Mouse (Mus musculus) heart, embryonic 13.5 days (tissue): ENCODE results near the gene Srsf7. TPM values are rescaled to one million over a fixed set of nuclear protein-coding genes. Genes with fewer than 3 reads are reported as not detected.
A peak's percentile ranks its signal among the peaks of the same experiment; 100 is the strongest.
"Not testable (repeated sequence)": the region's sequence is repeated elsewhere in the genome, so short reads cannot be mapped to it uniquely, and the experiment has no call there.

Experiments
- ATAC-seq: fragments of 200-750 bp; cut with Nextera tagmentation; 2 replicates; pipeline ENCODE4 v1.8.0; 2017; ENCODE audit warnings: moderate TSS enrichment; ENCODE audit not compliant: insufficient number of reproducible peaks, low FRiP score, low TSS enrichment; ENCODE audit errors: extremely low read depth
- H3K27ac ChIP-seq: fragments of 300-500 bp; sonication (generic); replicated peaks from 2 replicates; pipeline ENCODE4 v1.5.1; 2015; ENCODE audit warnings: moderate library complexity, mild to moderate bottlenecking, inconsistent platforms
- H3K27me3 ChIP-seq: fragments of 300-500 bp; sonication (generic); replicated peaks from 2 replicates; pipeline ENCODE4 v1.6.1; 2015; ENCODE audit warnings: mild to moderate bottlenecking, inconsistent platforms
- H3K36me3 ChIP-seq: fragments of 300-500 bp; sonication (generic); 2 replicates; pipeline ENCODE4 v1.6.1; 2015; ENCODE audit warnings: mild to moderate bottlenecking, inconsistent platforms
- H3K4me1 ChIP-seq: fragments of 300-500 bp; sonication (generic); 2 replicates; pipeline ENCODE4 v1.6.1; 2015; ENCODE audit warnings: inconsistent platforms
- H3K4me2 ChIP-seq: fragments of 300-500 bp; sonication (generic); 2 replicates; pipeline ENCODE4 v1.6.1; 2015; ENCODE audit warnings: inconsistent platforms, mild to moderate bottlenecking, moderate library complexity
- H3K4me3 ChIP-seq: fragments of 300-500 bp; sonication (generic); 2 replicates; pipeline ENCODE4 v1.5.1; 2015; ENCODE audit warnings: moderate library complexity, mild to moderate bottlenecking, inconsistent platforms
- H3K9ac ChIP-seq: fragments of 300-500 bp; sonication (generic); 2 replicates; pipeline ENCODE4 v1.6.1; 2015; ENCODE audit warnings: inconsistent platforms, mild to moderate bottlenecking, moderate library complexity
- H3K9me3 ChIP-seq: fragments of 300-500 bp; sonication (generic); 2 replicates; pipeline ENCODE4 v1.6.1; 2016; ENCODE audit warnings: inconsistent platforms
- WGBS: fragments of 180-500 bp; shearing (Covaris S2); methylation state at CpG from one replicate; pipeline ENCODE4 v1.1.7; 2015; ENCODE audit warnings: mixed read lengths; 5-methylcytosine and 5-hydroxymethylcytosine counted together
- polyA plus RNA-seq: library from polyadenylated mRNA; unstranded; fragments of >200 nt; fragmentation: Nextera tagmentation; extraction: Ambion mirVana; gene quantifications from 2 replicates; pipeline ENCODE4 v1.2.1, GENCODE M21; 2015

The Srsf7 gene
- polyA plus RNA-seq, 1 experiment from 2014 or later = 297 TPM

DNA sequence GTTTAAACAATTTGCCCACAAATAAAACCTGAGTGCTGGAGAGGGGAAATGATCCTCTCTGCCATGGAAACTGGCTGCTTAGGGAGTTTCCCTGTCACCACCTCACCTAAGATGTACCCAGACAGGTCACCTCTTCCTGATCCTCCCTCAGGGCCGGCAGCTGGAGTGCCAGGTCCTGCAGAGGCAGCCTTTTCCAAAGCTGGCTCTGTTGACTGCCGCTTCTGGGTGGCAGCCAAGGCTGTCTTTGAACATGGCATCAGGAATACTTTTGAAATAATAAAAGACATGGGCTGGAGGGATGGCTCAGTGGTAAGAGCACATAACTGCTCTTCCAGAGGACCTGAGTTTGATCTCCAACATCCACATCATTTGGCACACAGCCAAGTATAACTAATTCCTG, 22.3 kb upstream of the Srsf7 start:
- no peak overlapping the region for H3K27ac ChIP-seq
- ATAC-seq = no peak
- peaks cover 5% of the 10 kb centered on the region for H3K4me1 ChIP-seq
- H3K9me3 ChIP-seq = no peaks in the 10 kb centered on the region
- no peak overlapping the region for H3K4me3 ChIP-seq
- no peaks in the 10 kb centered on the region for H3K27me3 ChIP-seq
- H3K4me2 ChIP-seq = no peak overlapping the region
- 79% methylated on average over 2 of the region's 2 CpGs for WGBS
- H3K9ac ChIP-seq = no peak overlapping the region
- peaks cover 20% of the 10 kb centered on the region for H3K36me3 ChIP-seq

DNA sequence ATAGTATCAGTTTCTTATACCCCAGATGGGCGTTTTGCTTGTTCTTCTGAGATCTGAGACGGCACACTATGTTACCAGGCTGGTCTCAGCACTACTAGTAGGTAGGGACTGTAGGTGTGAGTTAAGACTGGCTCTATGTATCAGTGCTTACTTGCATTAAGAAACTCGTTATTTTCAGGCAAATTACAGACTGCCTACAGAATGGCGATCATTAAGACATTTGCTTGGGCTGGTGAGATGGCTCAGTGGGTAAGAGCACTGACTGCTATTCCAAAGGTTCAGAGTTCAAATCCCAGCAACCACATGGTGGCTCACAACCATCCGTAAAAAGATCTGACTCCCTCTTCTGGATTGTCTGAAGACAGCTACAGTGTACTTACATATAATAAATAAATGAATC, 18.0 kb upstream of the Srsf7 start:
- Histone ChIP-seq H3K4me2 (peak overlapping the region; percentile 73), H3K4me3 (peak overlapping the region; percentile 63), H3K27ac (peak overlapping the region; percentile 86), H3K36me3 (peaks cover 17% of the 10 kb centered on the region), H3K4me1 (peaks cover 13% of the 10 kb centered on the region), H3K9ac (peak overlapping the region; percentile 82)
- H3K27me3 ChIP-seq, H3K9me3 ChIP-seq, ATAC-seq: not testable (repeated sequence)
- 43% methylated on average over 5 of the region's 5 CpGs for WGBS

- Histone ChIP-seq H3K9ac (peak within 1 kb of the TSS; percentile 82), H3K4me1 (peaks cover 16% of the 10 kb centered on the region), H3K9me3 (no peaks in the 10 kb centered on the region), H3K27me3 (no peaks in the 10 kb centered on the region), H3K36me3 (peaks cover 17% of the 10 kb centered on the region), H3K4me2 (peak within 1 kb of the TSS; percentile 73), H3K4me3 (peak within 1 kb of the TSS; percentile 63), H3K27ac (peak within 1 kb of the TSS; percentile 86)
- peak; percentile 90 for ATAC-seq
- under 1% methylated on average over 33 of the region's 33 CpGs for WGBS
Measured at GRCm38 (mm10) chr17:80224326-80225116, 17.4 kb upstream of the Srsf7 start, which contains the start of gene Gemin6. Gene Gemin6, plus strand, starts transcription at chr17:80224441.

DNA sequence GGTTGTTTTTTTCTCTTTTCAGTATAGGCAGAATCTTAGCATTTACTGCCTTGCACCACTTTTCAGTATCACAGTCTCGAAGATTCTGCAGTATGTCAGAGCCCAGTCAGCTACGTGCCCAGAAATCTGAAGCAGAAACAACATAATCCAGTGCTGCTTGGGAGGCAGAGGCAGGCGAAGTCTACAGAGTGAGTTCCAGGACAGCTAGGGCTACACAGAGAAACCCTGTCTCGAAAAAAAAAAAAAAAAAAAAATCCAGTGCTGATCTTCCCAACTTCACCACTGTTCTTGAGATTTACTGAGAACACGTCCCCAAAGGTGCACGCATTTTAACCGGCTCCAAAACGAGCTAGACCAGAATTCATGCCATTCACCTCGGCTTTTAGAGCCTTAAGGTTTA, 16.7 kb upstream of the Srsf7 start:
- ATAC-seq = no peak
- H3K4me1 ChIP-seq = peaks cover 16% of the 10 kb centered on the region
- H3K4me3 ChIP-seq = peak overlapping the region; percentile 63
- H3K4me2 ChIP-seq = peak overlapping the region; percentile 73
- peak overlapping the region; percentile 86 for H3K27ac ChIP-seq
- WGBS = 4% methylated on average over 9 of the region's 9 CpGs
- peaks cover 11% of the 10 kb centered on the region; the same call in 1 of the 2 replicates for H3K36me3 ChIP-seq
- peak overlapping the region; percentile 82 for H3K9ac ChIP-seq
- H3K27me3 ChIP-seq = no peaks in the 10 kb centered on the region
- H3K9me3 ChIP-seq = no peaks in the 10 kb centered on the region

GRCm38 (mm10) chr17:80221890-80222628, 15.0 kb upstream of the Srsf7 start:
- H3K9ac ChIP-seq = no peak overlapping the region
- no peaks in the 10 kb centered on the region for H3K9me3 ChIP-seq
- WGBS = 46% methylated on average over 3 of the region's 3 CpGs
- ATAC-seq = no peak
- H3K27me3 ChIP-seq = no peaks in the 10 kb centered on the region
- H3K27ac ChIP-seq = no peak overlapping the region
- H3K36me3 ChIP-seq = no peaks in the 10 kb centered on the region
- H3K4me3 ChIP-seq = no peak overlapping the region
- H3K4me1 ChIP-seq = peaks cover 16% of the 10 kb centered on the region
- H3K4me2 ChIP-seq = no peak overlapping the region

DNA sequence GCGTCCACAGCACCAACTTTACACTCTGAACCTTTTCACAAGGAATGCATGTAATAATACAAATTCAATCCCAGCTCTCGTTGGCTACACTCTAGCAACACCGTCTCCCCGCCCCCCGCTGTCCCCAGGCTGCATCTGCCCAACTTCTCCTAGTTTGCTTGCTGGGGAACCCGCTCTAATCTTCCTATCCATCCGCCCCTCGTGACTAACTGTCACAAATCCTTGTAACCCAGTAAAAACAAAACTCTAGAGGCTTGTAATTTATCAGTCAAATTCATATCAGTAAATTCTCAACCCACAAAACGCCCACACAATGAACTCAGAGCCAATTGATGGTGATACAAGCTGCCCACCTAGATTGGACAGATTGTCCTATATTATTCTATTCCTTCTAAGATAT, 14.1 kb upstream of the Srsf7 start:
- Histone ChIP-seq H3K27me3 (no peaks in the 10 kb centered on the region), H3K9me3 (no peaks in the 10 kb centered on the region), H3K9ac (no peak overlapping the region), H3K36me3 (no peaks in the 10 kb centered on the region), H3K27ac (no peak overlapping the region), H3K4me2 (no peak overlapping the region), H3K4me3 (no peak overlapping the region), H3K4me1 (peaks cover 16% of the 10 kb centered on the region)
- 67% methylated on average over 9 of the region's 9 CpGs for WGBS
- ATAC-seq = no peak

DNA sequence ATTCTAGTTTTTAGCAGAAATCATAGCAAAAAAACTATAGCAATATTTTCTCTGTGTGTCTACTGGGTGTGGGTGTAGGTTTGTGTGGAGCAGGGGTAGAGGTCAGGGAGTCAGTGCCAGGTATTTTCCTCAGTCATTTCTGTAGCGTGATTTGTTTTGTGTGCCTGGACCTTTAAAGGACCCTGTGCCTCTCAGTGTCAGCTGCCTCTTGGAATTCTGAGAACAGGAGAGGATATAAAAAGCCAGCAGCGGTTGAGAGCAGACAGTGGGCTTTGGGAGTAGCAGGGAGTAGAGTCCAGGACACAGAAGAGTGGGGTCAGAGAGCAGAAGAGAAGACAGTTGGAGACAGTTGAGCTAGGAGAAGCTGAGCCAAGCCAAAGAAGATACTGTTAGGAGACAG, 13.0 kb upstream of the Srsf7 start:
- Histone ChIP-seq H3K9ac (0 out of 2 replicates have a peak overlapping the region, but pooled peaks have one; percentile 34), H3K4me3 (no peak overlapping the region), H3K4me1 (peaks cover 16% of the 10 kb centered on the region), H3K27ac (no peak overlapping the region), H3K36me3 (no peaks in the 10 kb centered on the region), H3K27me3 (no peaks in the 10 kb centered on the region), H3K4me2 (no peak overlapping the region), H3K9me3 (no peaks in the 10 kb centered on the region)
- no peak for ATAC-seq
- WGBS = 46% methylated on average over 2 of the region's 2 CpGs

GRCm38 (mm10) chr17:80213998-80214397, 6.9 kb upstream of the Srsf7 start:
- not testable (repeated sequence) for H3K27me3 ChIP-seq, H3K4me2 ChIP-seq, H3K4me1 ChIP-seq, H3K4me3 ChIP-seq, H3K36me3 ChIP-seq, H3K27ac ChIP-seq, ATAC-seq, H3K9me3 ChIP-seq, H3K9ac ChIP-seq
- 95% methylated on average over 4 of the region's 4 CpGs for WGBS

DNA sequence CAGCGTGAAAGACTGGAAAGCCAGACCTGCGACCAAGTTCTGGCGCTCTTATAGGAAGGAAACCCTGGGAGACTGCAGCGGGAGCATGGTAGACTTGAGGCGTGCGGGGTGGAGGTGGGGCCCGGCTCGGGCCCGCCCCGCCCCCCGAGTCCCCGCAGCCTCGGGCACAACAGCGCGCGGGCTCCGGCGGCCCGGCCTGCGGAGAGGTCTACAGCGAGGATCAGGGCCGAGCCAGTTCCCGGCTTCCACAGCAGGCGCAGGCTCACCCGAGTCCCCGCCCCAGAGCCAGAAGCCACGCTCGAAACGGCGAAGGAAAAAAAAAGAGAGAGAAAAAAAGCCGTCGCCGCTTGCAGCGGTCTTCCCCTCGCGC, 821 bp downstream of the Srsf7 start:
- Histone ChIP-seq H3K4me1 (peaks cover 22% of the 10 kb centered on the region), H3K27me3 (no peaks in the 10 kb centered on the region), H3K9ac (peak overlapping the region; percentile 99), H3K27ac (peak overlapping the region; percentile 99), H3K4me2 (peak overlapping the region; percentile 95), H3K9me3 (no peaks in the 10 kb centered on the region), H3K4me3 (peak overlapping the region; percentile 89), H3K36me3 (peaks cover 43% of the 10 kb centered on the region)
- peak; percentile 65; the same call in 1 of the 2 replicates for ATAC-seq
- WGBS = under 1% methylated on average over 36 of the region's 36 CpGs

DNA sequence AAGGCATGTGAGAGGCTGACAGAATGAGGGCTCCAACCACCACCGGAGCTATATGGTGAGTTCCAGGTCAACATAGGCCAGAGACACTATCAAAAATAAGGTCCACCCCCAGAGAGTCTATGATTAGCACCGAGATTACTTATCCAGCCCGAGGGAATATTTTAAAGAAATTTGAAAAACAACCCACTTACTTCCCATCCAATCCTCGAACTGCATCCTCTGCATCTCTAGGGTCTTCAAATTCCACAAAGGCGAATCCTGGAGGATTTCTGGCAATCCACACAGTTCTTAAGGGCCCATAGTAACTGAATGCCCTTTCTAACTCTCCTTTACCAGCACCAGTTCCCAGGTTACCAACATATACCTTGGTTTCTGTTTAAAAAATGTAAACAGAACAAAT, 1.4 kb downstream of the Srsf7 start:
- H3K27me3 ChIP-seq = no peaks in the 10 kb centered on the region
- whole genome bisulfite sequencing = 9% methylated on average over 5 of the region's 5 CpGs
- peak overlapping the region; percentile 89 for H3K4me3 ChIP-seq
- no peaks in the 10 kb centered on the region for H3K9me3 ChIP-seq
- H3K27ac ChIP-seq = peak overlapping the region; percentile 99; the same call in 1 of the 2 replicates
- H3K4me1 ChIP-seq = peaks cover 19% of the 10 kb centered on the region
- H3K4me2 ChIP-seq = peak overlapping the region; percentile 95
- H3K36me3 ChIP-seq = peaks cover 48% of the 10 kb centered on the region
- H3K9ac ChIP-seq = peak overlapping the region; percentile 99
- ATAC-seq = no peak

DNA sequence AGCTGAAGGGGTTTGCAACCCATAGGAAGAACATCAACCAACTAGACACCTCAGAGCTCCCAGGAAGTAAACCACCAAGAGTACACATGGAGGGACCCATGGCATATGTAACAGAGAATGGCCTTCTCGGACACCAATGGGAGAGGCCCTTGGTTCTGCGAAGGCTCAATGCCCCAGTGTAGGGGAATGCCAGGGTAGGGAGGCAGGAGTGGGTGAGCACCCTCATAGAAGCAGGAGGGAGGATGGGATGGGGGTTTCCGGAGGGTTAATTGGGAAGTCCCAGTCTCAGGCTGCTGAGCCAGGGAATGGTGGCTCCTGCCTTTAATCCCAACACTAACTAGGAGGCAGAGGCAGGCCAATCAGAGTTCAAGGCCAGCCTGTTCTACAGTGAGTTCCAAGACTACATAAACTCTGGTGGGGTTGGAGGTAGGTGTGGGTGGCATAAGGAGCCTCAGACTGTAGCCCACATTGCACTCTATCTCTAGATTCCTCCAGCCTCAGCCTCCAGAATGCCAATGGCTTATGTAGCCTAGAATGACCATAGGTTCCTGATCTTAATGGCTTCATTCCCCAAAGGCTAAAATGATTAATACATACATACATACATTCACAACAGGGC, 7.8 kb downstream of the Srsf7 start:
- no peak for ATAC-seq
- no peak overlapping the region for H3K4me2 ChIP-seq
- peaks cover 92% of the 10 kb centered on the region for H3K36me3 ChIP-seq
- H3K9ac ChIP-seq = no peak overlapping the region
- no peaks in the 10 kb centered on the region; the same call in 1 of the 2 replicates for H3K4me1 ChIP-seq
- no peaks in the 10 kb centered on the region for H3K27me3 ChIP-seq
- no peaks in the 10 kb centered on the region for H3K9me3 ChIP-seq
- H3K27ac ChIP-seq = no peak overlapping the region
- no peak overlapping the region for H3K4me3 ChIP-seq
- WGBS = 87% methylated on average over 3 of the region's 3 CpGs
